Mouse (Mus musculus) heart, postnatal 0 days (tissue): ENCODE measurements around the gene Obsl1.

Experiments
- CTCF ChIP-seq: IDR thresholded peaks from 2 replicates; pipeline ENCODE4 v1.5.1; 2016; ENCODE audit warnings: antibody characterized with exemption, control low read depth, low read depth
- EP300 ChIP-seq: IDR thresholded peaks from 2 replicates; pipeline ENCODE4 v1.6.1; 2016; ENCODE audit warnings: antibody characterized with exemption, low read depth

DNA sequence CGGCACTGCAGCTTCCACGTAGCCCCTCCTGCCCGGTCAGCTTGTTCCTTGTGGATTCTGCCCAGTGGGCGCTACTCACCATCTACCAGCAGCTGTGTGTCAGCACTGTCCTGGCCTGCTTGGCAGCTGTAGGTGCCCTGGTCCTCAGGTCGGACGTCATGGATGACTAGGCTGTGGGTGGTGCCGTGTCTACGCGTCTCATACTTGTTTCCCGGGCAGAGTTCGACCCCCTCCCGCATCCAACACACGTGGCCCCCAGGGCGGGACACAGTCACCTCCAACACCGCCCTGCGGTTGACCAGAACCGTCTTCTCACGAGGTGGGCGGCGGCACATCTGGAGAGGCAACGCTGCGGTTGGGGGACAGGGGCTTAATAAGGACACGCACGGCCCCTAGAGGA, 19.7 kb downstream of the Obsl1 start:
- TF ChIP-seq EP300 (no peak), CTCF (no peak)
